Mouse (Mus musculus) hindbrain, embryonic 16.5 days (tissue): ENCODE results near the gene Gm48552. TPM values are rescaled to one million over a fixed set of nuclear protein-coding genes. Genes with fewer than 3 reads are reported as not detected.

Source experiments
- ATAC-seq: fragments of 200-750 bp; cut with Nextera tagmentation; 2 replicates; pipeline ENCODE4 v1.8.0; 2017; ENCODE audit warnings: moderate TSS enrichment, moderate library complexity
- H3K27ac ChIP-seq: fragments of 300-500 bp; sonication (generic); 2 replicates; pipeline ENCODE4 v1.5.1; 2014; ENCODE audit warnings: low read depth, mild to moderate bottlenecking, control low read depth, low read length, moderate library complexity
- H3K27me3 ChIP-seq: fragments of 300-500 bp; sonication (generic); replicated peaks from 2 replicates; pipeline ENCODE4 v1.6.1; 2014; ENCODE audit warnings: low read length; ENCODE audit not compliant: control insufficient read depth, insufficient read depth
- H3K36me3 ChIP-seq: fragments of 300-500 bp; sonication (generic); 2 replicates; pipeline ENCODE4 v1.6.1; 2014; ENCODE audit warnings: mild to moderate bottlenecking, low read length, moderate library complexity, mixed read lengths; ENCODE audit not compliant: control insufficient read depth, insufficient read depth
- H3K4me1 ChIP-seq: fragments of 300-500 bp; sonication (generic); 2 replicates; pipeline ENCODE4 v1.6.1; 2014; ENCODE audit warnings: low read depth, low read length; ENCODE audit not compliant: control insufficient read depth, insufficient read depth
- H3K4me2 ChIP-seq: fragments of 300-500 bp; sonication (generic); 2 replicates; pipeline ENCODE4 v1.6.1; 2014; ENCODE audit warnings: mild to moderate bottlenecking, low read length, control low read depth, moderate library complexity
- H3K4me3 ChIP-seq: fragments of 300-500 bp; sonication (generic); 2 replicates; pipeline ENCODE4 v1.5.1; 2014; ENCODE audit warnings: mild to moderate bottlenecking, low read length, control low read depth, moderate library complexity
- H3K9ac ChIP-seq: fragments of 300-500 bp; sonication (generic); 2 replicates; pipeline ENCODE4 v1.6.1; 2014; ENCODE audit warnings: low read depth, mild to moderate bottlenecking, control low read depth, low read length, moderate library complexity
- H3K9me3 ChIP-seq: fragments of 300-500 bp; sonication (generic); 2 replicates; pipeline ENCODE4 v1.6.1; 2014; ENCODE audit warnings: mild to moderate bottlenecking, low read length, moderate library complexity; ENCODE audit not compliant: control insufficient read depth
- WGBS: fragments of 180-500 bp; shearing (Covaris S2); extraction: QIAGEN DNeasy Blood & Tissue Kit; methylation state at CpG from one replicate; pipeline ENCODE4 v1.1.7; 2014; 5-methylcytosine and 5-hydroxymethylcytosine counted together
- polyA plus RNA-seq: library from polyadenylated mRNA; unstranded; fragments of >200 nt; fragmentation: Nextera tagmentation; extraction: Ambion mirVana; gene quantifications from 2 replicates; pipeline ENCODE4 v1.2.1, GENCODE M21; 2015

Gene Gm48552
- polyA plus RNA-seq, 1 experiment from 2014 or later = 1.5 TPM

DNA sequence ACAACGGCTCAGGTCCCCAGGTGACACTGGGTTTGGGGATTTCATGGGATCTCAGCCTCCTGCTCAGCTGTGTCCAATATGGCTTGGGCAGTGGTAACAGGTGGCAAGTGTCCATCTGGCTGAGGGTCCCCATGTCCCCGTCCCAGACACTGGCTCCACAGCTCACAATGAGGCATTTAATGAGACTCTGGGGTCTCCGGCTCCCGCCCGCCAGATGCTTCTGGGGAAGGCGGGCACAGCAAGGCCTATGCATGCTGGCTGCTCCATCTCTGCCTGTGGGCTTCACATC lies 21.7 kb upstream of the Gm48552 start:
- H3K36me3 ChIP-seq = peaks cover 37% of the 10 kb centered on the region
- no peak overlapping the region for H3K4me3 ChIP-seq
- 52% methylated on average over 6 of the region's 6 CpGs for WGBS

DNA sequence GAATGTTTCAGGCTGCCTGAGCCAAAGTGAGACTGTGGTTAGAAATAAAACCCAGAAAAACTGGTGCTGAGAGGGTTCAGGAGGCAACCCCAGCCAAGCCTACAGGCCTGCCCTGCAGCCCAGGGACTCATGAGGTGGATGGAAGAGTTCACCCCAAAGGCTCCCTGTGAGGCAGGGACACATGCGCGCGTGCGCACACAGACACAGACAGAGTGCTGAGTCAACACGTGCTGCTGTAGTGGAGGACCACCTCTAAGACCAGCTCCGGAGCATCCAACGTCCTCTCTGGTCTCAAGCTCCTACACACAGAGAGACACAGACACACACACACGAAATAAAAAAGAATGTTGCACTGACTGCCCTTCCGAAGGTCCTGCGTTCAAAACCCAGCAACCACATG lies 13.5 kb upstream of the Gm48552 start:
- WGBS = 93% methylated on average over 10 of the region's 10 CpGs
- Histone ChIP-seq H3K4me2 (no peak overlapping the region), H3K4me3 (no peak overlapping the region), H3K9ac (no peak overlapping the region), H3K27ac (no peak overlapping the region), H3K9me3 (no peaks in the 10 kb centered on the region), H3K4me1 (peaks cover 20% of the 10 kb centered on the region), H3K27me3 (no peaks in the 10 kb centered on the region), H3K36me3 (peaks cover 4% of the 10 kb centered on the region; the same call in 1 of the 2 replicates)
- no peak for ATAC-seq

More for the DNA sequence above, 21.7 kb upstream of the Gm48552 start:
- Histone ChIP-seq H3K27me3 (peaks cover 8% of the 10 kb centered on the region), H3K9me3 (no peaks in the 10 kb centered on the region), H3K27ac (no peak overlapping the region), H3K9ac (no peak overlapping the region), H3K4me2 (no peak overlapping the region), H3K4me1 (peaks cover 10% of the 10 kb centered on the region)
- ATAC-seq = no peak

DNA sequence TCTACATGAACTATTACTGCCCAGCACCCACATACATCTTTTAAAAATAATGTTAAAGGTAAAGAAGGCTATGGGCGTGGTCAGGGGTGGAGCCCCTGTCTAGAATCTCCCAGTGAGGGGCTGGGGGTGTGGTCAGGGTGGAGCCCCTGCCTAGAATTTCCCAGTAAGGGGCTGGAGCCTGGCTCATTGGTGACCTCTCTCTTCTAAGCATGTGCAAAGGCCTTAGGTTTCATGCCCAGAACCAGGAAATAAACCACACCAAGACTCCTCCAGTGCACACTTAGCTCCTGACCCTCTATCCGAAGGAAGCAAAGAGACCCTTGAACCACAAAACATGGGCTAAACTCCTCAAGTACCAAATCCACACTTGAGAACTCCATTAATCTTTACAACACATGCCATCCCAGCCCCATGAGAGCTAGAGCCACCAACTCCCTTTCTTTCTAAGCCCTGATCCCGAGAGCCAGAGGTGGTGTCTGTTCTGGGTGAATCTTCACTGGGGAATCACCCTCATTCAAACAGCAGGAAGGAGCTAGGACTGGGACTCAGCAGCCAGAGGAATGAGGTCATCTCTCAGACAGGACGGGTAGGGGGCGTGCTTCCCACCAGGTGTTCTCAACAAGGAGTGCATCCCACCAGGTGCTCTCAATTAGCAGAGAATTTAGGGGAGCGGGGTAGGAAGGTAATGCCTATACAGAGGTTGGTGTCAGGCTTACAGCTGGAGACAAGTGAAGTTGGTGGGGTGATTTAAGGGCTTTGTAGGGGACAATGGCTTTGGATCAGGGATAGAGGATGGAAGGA lies 12.0 kb upstream of the Gm48552 start:
- 40% methylated on average over 6 of the region's 6 CpGs for WGBS
- H3K36me3 ChIP-seq = no peaks in the 10 kb centered on the region
- H3K9me3 ChIP-seq = no peaks in the 10 kb centered on the region
- H3K27me3 ChIP-seq = no peaks in the 10 kb centered on the region
- peak overlapping the region; percentile 57 for H3K4me3 ChIP-seq
- H3K9ac ChIP-seq = peak overlapping the region; percentile 75
- peaks cover 20% of the 10 kb centered on the region for H3K4me1 ChIP-seq
- H3K4me2 ChIP-seq = peak overlapping the region; percentile 87
- ATAC-seq = no peak
- no peak overlapping the region for H3K27ac ChIP-seq

DNA sequence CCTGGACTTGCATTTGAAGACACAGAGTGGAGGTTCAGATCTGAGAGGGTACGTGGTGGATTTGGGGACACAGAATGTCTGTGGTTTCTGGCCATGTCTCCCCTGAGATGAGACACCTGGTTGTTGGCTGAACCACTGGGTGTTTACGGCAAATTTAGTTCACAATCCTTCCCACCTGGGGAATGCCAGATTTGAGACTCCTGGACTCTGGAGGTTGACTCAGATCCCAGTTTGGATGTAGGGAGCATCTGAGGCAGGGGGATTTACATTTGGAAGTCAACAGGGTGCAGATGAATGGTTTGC lies 11.5 kb upstream of the Gm48552 start:
- Histone ChIP-seq H3K27me3 (no peaks in the 10 kb centered on the region), H3K36me3 (no peaks in the 10 kb centered on the region), H3K4me3 (peak overlapping the region; percentile 57), H3K27ac (no peak overlapping the region; the same call in 1 of the 2 replicates), H3K4me2 (peak overlapping the region; percentile 87), H3K9me3 (no peaks in the 10 kb centered on the region), H3K4me1 (peaks cover 20% of the 10 kb centered on the region), H3K9ac (peak overlapping the region; percentile 75)
- no peak for ATAC-seq
- WGBS = 37% methylated on average over 2 of the region's 2 CpGs

DNA sequence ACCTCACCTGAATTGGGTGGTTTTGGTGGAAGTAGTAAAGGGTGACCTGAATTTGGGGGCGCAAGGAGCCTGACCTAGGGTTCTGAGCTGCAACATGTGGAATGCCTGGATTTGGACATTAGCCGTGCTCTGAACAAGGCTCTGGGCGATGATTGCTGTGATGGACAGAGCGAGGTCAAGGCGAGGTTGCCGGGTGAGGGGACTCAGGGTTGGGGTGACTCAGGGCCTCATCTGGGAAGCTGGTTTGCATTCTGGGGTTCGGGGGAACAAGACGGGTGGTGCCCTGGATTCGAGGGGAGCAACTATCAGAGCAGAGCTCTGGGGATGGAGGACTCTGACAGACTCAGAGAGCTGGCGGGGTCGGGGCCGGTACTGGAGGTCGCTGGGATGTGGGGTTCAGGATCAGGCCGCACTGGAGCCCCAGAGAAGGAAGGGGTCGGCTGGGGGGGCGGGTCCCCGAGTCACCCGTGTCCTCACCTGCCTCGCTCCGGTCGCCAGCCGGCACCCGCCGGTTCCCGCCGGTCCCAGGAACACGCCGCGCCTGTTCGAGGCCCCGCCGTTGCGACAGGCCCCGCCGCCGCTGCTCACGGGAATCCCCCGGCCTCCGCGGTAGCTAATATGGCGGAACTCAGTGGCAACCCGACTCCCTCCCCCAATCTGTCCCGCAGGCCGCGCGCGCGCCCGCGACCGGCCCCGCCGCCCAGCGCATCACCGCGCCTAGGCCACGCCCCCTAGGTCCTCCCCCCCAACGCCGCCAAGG lies 10.8 kb upstream of the Gm48552 start, which contains the start of gene Fzr1:
Fzr1 (minus strand) TSS at position 724 of the 760 bp plus-strand sequence.
- Histone ChIP-seq H3K4me2 (peak within 1 kb of the TSS; percentile 87), H3K9ac (peak within 1 kb of the TSS; percentile 75), H3K4me1 (peaks cover 20% of the 10 kb centered on the region), H3K27me3 (no peaks in the 10 kb centered on the region), H3K27ac (peak within 1 kb of the TSS; percentile 72), H3K9me3 (no peaks in the 10 kb centered on the region), H3K4me3 (peak within 1 kb of the TSS; percentile 57), H3K36me3 (no peaks in the 10 kb centered on the region)
- ATAC-seq = peak; percentile 32
- WGBS = under 1% methylated on average over 50 of the region's 59 CpGs

DNA sequence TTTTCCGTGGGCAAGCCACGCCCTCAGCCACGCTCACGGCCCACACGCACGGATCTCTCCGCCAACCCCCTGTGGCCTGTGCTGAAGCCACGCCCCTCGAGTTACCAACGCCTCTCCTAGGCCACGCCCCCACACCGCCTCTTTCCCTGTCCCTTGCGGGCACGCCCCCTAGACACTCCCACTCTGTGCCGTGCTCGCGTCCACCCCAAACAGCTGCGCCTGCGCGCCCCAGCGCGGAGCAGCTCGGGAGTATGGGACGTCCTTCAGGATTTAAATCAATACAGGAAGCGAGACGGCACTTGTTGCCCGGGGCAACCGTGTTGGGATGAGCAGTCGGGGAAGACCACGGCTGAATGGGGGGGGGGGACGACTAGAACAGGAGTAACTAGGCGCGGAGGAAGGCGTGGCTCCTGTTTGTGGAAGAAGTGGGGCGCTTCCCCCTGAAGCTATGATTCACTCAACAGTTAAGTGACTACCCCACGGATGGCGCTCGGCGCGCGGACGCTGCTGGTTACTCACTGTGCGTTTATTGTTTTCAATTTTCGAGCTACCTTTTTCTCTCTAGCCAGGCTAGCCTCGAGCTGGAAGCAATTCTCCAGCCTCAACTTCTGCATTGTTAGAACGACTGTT lies 10.1 kb upstream of the Gm48552 start:
- H3K27me3 ChIP-seq = no peaks in the 10 kb centered on the region
- H3K36me3 ChIP-seq = no peaks in the 10 kb centered on the region
- peak overlapping the region; percentile 68 for H3K27ac ChIP-seq
- peaks cover 20% of the 10 kb centered on the region for H3K4me1 ChIP-seq
- no peaks in the 10 kb centered on the region for H3K9me3 ChIP-seq
- under 1% methylated on average over 44 of the region's 46 CpGs for WGBS
- H3K9ac ChIP-seq = peak overlapping the region; percentile 60
- peak overlapping the region; percentile 57 for H3K4me3 ChIP-seq
- peak; percentile 96 for ATAC-seq
- peak overlapping the region; percentile 64 for H3K4me2 ChIP-seq

DNA sequence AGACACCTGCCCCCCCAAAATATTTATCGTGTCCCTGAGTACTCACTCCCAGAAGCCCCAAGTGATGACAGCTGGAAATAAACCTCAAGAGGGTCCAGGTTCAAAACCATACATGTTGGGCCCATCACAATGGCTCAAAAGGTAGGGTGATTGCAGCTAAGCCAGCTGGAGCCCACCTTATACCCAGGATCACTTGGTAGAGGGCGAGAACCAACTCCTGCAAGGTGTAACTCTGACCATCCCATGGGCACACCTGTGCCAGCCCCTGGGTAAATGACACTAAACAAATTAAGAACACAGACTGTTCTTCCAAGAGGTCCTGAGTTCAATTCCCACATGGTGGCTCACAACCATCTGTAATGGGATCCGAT lies 9.6 kb upstream of the Gm48552 start:
- Histone ChIP-seq H3K4me1 (peaks cover 20% of the 10 kb centered on the region), H3K27ac (peak overlapping the region; percentile 68; the same call in 1 of the 2 replicates), H3K36me3 (no peaks in the 10 kb centered on the region), H3K9ac (peak overlapping the region; percentile 60), H3K9me3 (no peaks in the 10 kb centered on the region), H3K27me3 (no peaks in the 10 kb centered on the region), H3K4me2 (peak overlapping the region; percentile 64), H3K4me3 (peak overlapping the region; percentile 57)
- ATAC-seq = no peak
- WGBS = 64% methylated on average over 3 of the region's 3 CpGs

DNA sequence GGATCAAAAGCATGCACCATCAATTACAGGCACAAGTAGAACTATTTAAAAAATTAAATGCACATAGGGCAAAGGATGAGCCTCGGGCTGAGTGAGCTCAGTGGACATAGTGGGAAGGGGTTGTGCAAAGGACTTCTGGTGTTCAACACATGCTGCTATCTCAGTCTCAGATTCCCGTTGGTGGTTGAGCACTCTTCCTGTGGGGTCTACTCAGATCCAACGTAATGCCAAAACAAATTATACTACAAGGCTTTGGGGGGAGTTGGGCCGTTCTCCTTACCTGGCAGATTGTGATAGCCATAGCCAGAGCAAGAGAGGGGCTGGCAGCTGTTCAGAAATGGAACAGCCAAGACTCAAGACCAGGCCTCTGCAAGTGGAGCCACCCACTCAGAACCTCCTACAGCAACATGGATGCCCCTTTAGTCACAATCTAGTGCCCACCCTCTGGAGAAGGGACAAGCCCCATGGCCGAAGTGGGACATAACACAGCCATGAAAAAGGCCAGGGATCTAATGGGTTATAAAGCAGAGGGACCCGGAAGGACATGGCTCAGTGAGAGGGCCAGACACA lies 8.9 kb upstream of the Gm48552 start:
- Histone ChIP-seq H3K27me3 (no peaks in the 10 kb centered on the region), H3K4me2 (no peak overlapping the region), H3K4me1 (peaks cover 21% of the 10 kb centered on the region), H3K4me3 (no peak overlapping the region), H3K9me3 (no peaks in the 10 kb centered on the region), H3K36me3 (no peaks in the 10 kb centered on the region), H3K27ac (no peak overlapping the region), H3K9ac (no peak overlapping the region)
- WGBS = 96% methylated on average over 6 of the region's 6 CpGs
- ATAC-seq = no peak

DNA sequence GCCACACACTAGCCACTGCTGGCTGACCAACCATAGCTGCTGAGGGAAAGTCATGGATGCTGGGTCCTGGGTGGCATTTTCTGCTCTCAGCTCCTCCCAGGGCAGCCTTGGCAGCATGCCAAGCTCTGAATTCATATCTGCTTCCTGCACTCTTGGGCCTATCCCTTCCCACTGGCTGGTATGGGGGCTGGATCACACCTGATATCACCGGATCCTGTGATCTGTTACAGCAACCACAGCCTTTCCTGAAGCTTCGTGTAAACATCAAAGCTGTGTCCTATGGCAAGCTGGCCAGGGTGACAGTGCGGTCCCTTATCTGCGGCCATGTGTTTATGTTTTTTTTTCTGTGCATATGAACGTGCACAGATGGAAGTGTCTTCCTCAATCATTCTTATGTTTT lies 6.8 kb upstream of the Gm48552 start:
- H3K4me3 ChIP-seq = no peak overlapping the region
- no peak for ATAC-seq
- H3K9ac ChIP-seq = no peak overlapping the region

More for the DNA sequence above, 6.8 kb upstream of the Gm48552 start:
- Histone ChIP-seq H3K4me2 (no peak overlapping the region), H3K27ac (no peak overlapping the region), H3K27me3 (no peaks in the 10 kb centered on the region), H3K4me1 (peaks cover 23% of the 10 kb centered on the region), H3K36me3 (peaks cover 11% of the 10 kb centered on the region; the same call in 1 of the 2 replicates), H3K9me3 (no peaks in the 10 kb centered on the region)
- 75% methylated on average over 5 of the region's 5 CpGs for WGBS
